Mouse (Mus musculus) midbrain, embryonic 13.5 days (tissue): Measurements from ENCODE around the gene Tmod3. TPM values are rescaled to one million over a fixed set of nuclear protein-coding genes. Genes with fewer than 3 reads are reported as not detected.

Experiments
- ATAC-seq: fragments of 200-750 bp; cut with Nextera tagmentation; 2 replicates; pipeline ENCODE4 v1.8.0; 2017; ENCODE audit warnings: mild to moderate bottlenecking, moderate TSS enrichment, moderate library complexity
- H3K27ac ChIP-seq: fragments of 300-500 bp; sonication (generic); 2 replicates; pipeline ENCODE4 v1.5.1; 2015; ENCODE audit warnings: inconsistent platforms, mild to moderate bottlenecking, moderate library complexity
- H3K27me3 ChIP-seq: fragments of 300-500 bp; sonication (generic); 2 replicates; pipeline ENCODE4 v1.6.1; 2015; ENCODE audit warnings: mild to moderate bottlenecking, inconsistent platforms
- H3K36me3 ChIP-seq: fragments of 300-500 bp; sonication (generic); 2 replicates; pipeline ENCODE4 v1.6.1; 2015; ENCODE audit warnings: mild to moderate bottlenecking, inconsistent platforms
- H3K4me1 ChIP-seq: fragments of 300-500 bp; sonication (generic); replicated peaks from 2 replicates; pipeline ENCODE4 v1.6.1; 2015; ENCODE audit warnings: inconsistent platforms
- H3K4me2 ChIP-seq: fragments of 300-500 bp; sonication (generic); replicated peaks from 2 replicates; pipeline ENCODE4 v1.6.1; 2015; ENCODE audit warnings: moderate library complexity, mild to moderate bottlenecking, inconsistent platforms
- H3K4me3 ChIP-seq: fragments of 300-500 bp; sonication (generic); replicated peaks from 2 replicates; pipeline ENCODE4 v1.5.1; 2015; ENCODE audit warnings: mild to moderate bottlenecking, inconsistent platforms
- H3K9ac ChIP-seq: fragments of 300-500 bp; sonication (generic); replicated peaks from 2 replicates; pipeline ENCODE4 v1.6.1; 2015; ENCODE audit warnings: mild to moderate bottlenecking, inconsistent platforms
- H3K9me3 ChIP-seq: fragments of 300-500 bp; sonication (generic); 2 replicates; pipeline ENCODE4 v1.6.1; 2016; ENCODE audit warnings: mild to moderate bottlenecking, inconsistent platforms
- WGBS: fragments of 180-500 bp; shearing (Covaris S2); methylation state at CpG from one replicate; pipeline ENCODE4 v1.1.7; 2015; 5-methylcytosine and 5-hydroxymethylcytosine counted together
- polyA plus RNA-seq: library from polyadenylated mRNA; unstranded; fragments of >200 nt; fragmentation: Nextera tagmentation; extraction: Ambion mirVana; gene quantifications from 2 replicates; pipeline ENCODE4 v1.2.1, GENCODE M21; 2015

Gene Tmod3
- polyA plus RNA-seq, result 74.2 and 77.6 TPM in 2 replicates

DNA sequence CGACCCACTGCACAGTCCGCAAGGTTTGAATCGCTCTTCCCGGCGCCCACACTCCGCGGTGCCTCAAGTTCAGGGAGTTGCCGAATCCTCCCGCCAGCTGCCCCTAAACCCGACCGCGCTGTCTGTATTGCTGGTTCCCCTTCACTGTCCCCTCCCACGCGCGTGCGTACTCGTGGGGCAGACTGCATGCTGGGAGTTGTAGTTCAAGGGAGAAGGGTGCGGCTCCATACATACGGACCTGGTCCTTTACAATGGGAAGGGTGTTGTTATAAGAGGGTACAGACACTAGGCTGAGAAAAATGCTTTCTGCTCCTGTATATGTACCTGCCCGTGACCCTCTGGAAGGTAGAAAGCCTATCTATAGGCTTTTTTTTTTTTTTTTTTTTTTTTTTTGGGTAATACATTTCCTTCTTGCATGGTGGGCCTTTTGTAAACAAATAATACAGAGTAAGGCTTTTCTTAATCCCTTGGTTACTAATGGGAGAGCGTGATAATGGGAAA, at the start of gene Tmod3:
TSS of gene Tmod3 (minus strand) at position 146 of the 501 bp plus-strand sequence.
- no peaks in the 10 kb centered on the region for H3K9me3 ChIP-seq
- peak within 1 kb of the TSS; percentile 93 for H3K4me3 ChIP-seq
- H3K27ac ChIP-seq, result peak within 1 kb of the TSS; percentile 76
- peak; percentile 98 for ATAC-seq
- H3K4me2 ChIP-seq, result peak within 1 kb of the TSS; percentile 88
- H3K9ac ChIP-seq, result peak within 1 kb of the TSS; percentile 88
- WGBS, result 3% methylated on average over 21 of the region's 21 CpGs
- H3K4me1 ChIP-seq, result peaks cover 18% of the 10 kb centered on the region
- H3K27me3 ChIP-seq, result no peaks in the 10 kb centered on the region
- no peaks in the 10 kb centered on the region for H3K36me3 ChIP-seq

DNA sequence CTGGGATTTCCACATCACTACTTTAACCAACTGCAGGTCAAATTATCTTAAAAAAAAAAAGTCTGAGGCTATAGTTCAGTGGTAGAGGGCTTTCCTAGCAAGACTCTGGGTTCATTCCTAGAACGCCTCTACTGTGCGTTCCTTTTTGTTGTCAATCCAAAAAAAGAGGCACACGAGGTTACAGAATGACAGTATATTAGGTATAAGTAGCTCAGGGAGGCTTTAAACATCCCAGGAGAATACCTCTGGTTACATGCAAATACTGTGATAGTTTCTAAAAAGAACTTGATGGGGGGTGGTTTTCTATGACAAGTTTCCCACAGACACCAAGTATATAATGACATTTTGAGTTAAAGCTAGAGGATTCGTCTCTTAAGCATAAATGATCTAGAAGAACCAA, 48.0 kb upstream of the Tmod3 start:
- Histone ChIP-seq H3K36me3 (peaks cover 20% of the 10 kb centered on the region), H3K4me3 (no peak overlapping the region), H3K27ac (no peak overlapping the region), H3K4me1 (peaks cover 14% of the 10 kb centered on the region), H3K4me2 (no peak overlapping the region), H3K9ac (no peak overlapping the region), H3K27me3 (no peaks in the 10 kb centered on the region), H3K9me3 (no peaks in the 10 kb centered on the region)
- 91% methylated on average over 4 of the region's 4 CpGs for WGBS
- no peak for ATAC-seq

DNA sequence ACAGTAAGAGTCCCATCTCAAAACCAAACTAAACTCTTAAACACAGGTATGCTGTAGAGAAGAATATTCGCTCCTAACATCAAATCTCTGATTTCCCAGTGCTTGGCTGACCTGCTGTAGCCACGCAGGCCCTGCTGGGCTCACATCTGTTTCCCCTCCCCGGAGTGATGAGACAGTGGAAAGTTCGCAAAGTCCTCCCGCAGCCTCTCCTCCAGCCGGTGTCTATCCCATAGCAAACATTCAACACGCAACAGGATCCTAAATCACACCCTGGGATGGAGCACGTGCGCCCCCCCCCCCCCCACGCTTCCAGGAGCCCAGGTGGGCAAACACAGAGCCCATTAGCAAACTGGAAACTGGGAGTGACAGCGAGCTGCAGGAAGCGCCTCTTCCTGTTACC, 42.1 kb upstream of the Tmod3 start:
- no peak for ATAC-seq
- peaks cover 27% of the 10 kb centered on the region for H3K36me3 ChIP-seq
- WGBS, result 66% methylated on average over 12 of the region's 12 CpGs

DNA sequence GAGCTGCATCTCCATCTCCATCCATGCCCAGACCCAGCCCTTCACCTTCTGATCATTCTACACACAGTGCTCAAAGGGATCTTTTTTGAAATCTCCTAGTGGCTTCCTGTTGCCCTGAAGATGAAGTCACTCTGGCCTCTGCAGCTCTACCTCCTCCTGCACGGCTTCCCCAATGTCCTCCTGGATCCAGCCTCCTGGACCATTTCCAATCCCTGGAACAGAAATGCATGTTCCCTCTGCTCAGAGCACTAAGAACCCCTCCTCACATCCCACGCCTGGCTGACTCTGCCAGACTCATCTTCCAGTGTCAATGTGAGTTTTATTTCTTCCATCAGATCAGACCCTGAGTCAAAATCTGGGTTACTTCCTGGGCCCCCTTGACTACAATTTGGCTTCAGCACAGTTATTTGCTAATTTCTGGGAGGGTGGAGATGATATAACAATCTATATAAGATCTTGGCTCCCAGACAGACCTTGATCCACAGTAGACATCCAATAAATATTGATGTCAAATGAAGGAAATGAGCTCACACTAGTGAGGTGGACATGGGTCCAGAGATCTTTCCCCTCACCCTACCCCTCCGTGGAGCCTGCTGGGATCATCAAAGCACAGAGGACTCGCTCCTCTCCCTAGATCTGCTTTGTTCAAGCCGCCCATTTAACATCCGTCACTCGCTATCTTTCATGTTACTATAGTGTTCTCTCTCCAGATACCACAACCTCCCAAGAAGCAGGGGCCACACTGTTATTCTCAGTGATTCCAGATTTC, 40.9 kb upstream of the Tmod3 start:
- no peaks in the 10 kb centered on the region for H3K9me3 ChIP-seq
- H3K4me2 ChIP-seq, result no peak overlapping the region
- H3K36me3 ChIP-seq, result peaks cover 31% of the 10 kb centered on the region
- no peak overlapping the region for H3K4me3 ChIP-seq
- H3K27me3 ChIP-seq, result no peaks in the 10 kb centered on the region
- ATAC-seq, result no peak
- no peak overlapping the region for H3K9ac ChIP-seq
- 76% methylated on average over 7 of the region's 7 CpGs for WGBS
- H3K4me1 ChIP-seq, result peaks cover 22% of the 10 kb centered on the region
- no peak overlapping the region for H3K27ac ChIP-seq

More for the DNA sequence above, 42.1 kb upstream of the Tmod3 start:
- Histone ChIP-seq H3K4me1 (peaks cover 22% of the 10 kb centered on the region), H3K9ac (no peak overlapping the region), H3K4me2 (no peak overlapping the region), H3K4me3 (no peak overlapping the region), H3K27ac (no peak overlapping the region), H3K9me3 (no peaks in the 10 kb centered on the region), H3K27me3 (no peaks in the 10 kb centered on the region)

DNA sequence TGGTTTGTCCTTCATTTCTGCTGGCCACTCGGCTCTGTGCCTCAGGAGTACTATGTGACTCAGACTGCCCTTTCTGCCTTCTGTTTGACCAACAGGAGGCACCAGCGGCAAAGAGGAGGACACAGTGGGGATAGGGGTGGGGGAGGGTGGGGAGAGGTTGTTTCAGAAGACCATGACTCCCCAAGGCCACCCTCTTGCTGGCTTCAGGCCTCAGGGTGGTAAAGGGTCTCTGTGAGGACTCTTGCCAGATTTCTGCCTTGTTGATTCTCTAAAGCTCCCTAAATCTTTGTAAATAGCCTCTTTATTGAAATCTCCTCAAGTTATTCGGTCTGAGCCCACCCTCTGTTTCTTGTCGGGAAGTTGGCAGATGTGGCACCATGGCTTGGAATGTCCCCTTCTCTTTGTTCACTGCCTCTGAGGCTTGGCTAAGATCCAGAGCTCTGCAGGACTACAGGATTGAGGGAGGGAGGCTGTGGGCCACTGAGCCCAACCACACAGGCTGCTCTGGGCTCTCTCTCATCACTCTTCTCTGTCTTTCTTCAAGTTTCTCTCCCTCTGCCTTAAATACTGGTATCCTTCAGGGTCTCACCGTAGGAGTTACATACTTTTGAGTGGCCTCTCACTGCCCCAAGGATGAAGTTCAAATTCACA, 39.9 kb upstream of the Tmod3 start:
- H3K4me1 ChIP-seq, result peaks cover 22% of the 10 kb centered on the region
- H3K4me2 ChIP-seq, result no peak overlapping the region
- H3K9me3 ChIP-seq, result no peaks in the 10 kb centered on the region
- peaks cover 30% of the 10 kb centered on the region for H3K36me3 ChIP-seq
- H3K9ac ChIP-seq, result no peak overlapping the region
- no peak overlapping the region for H3K4me3 ChIP-seq
- WGBS, result 40% methylated on average over 5 of the region's 5 CpGs
- ATAC-seq, result peak; percentile 93
- no peak overlapping the region for H3K27ac ChIP-seq
- no peaks in the 10 kb centered on the region for H3K27me3 ChIP-seq

DNA sequence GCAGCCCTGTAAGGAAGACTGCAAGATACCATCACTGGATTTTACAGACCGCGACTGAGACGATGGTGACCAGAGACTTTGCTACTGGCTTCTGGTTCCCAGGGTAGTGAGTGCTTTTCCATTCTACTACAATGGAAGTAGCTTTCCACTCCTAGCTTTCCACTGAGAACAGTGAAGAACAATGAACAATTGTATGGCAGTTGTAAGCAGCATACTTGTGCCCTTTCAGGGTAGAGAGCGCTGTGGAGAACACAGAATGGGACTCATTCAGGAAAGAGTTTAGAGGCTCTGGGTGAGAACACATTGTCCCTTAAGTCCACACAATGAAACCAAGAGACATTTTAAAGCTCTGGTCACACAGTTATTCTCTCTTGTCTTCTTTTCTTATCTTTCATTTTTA, 38.1 kb upstream of the Tmod3 start:
- Histone ChIP-seq H3K4me1 (peaks cover 30% of the 10 kb centered on the region), H3K4me2 (no peak overlapping the region), H3K36me3 (peaks cover 40% of the 10 kb centered on the region), H3K27ac (no peak overlapping the region), H3K4me3 (no peak overlapping the region), H3K9me3 (no peaks in the 10 kb centered on the region), H3K27me3 (no peaks in the 10 kb centered on the region), H3K9ac (no peak overlapping the region)
- 82% methylated on average over 4 of the region's 4 CpGs for WGBS
- ATAC-seq, result no peak

DNA sequence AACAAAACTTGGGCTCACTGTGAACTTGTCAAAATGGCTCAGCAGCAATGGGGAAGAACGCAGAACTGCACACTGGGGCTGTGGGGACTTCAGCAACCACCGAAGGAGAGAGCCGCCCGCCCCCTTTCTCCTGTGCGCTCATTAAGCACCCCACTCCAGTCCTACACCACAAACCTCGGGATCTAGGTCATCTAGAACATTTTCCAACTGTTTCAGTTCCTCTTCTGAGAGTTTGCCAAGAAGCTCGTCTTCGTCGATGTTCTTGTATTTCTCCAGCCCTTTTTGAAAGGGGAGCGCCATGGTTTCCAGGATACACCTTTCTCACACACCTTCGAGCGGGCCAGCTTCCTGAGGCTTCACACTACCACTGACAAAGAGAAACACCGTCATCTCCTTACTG, 37.6 kb upstream of the Tmod3 start:
- WGBS, result 92% methylated on average over 13 of the region's 13 CpGs
- no peaks in the 10 kb centered on the region for H3K9me3 ChIP-seq
- no peak overlapping the region for H3K4me3 ChIP-seq
- H3K27ac ChIP-seq, result no peak overlapping the region
- H3K4me1 ChIP-seq, result peaks cover 30% of the 10 kb centered on the region
- ATAC-seq, result no peak
- no peak overlapping the region for H3K9ac ChIP-seq
- H3K36me3 ChIP-seq, result peaks cover 46% of the 10 kb centered on the region
- H3K27me3 ChIP-seq, result no peaks in the 10 kb centered on the region
- H3K4me2 ChIP-seq, result no peak overlapping the region

DNA sequence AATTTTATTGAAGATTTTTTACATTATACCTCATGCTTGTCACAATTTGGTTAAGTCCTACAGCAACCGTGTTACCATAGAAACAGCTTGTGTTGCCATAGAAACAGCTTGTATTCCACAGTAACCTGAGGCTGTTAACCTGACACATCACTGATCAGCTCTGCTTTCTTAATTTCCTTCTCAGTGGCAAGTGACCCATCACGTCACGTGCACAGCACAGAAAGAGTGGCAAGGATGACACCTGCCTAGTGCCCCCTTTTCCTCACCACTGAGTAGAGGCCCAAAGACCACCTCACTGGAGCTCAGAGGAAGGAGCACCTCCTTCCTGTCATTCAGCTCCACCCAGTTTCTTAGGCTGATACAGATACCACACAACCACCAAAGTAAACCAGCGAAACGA, 34.0 kb upstream of the Tmod3 start:
- H3K4me2 ChIP-seq, result no peak overlapping the region
- H3K9me3 ChIP-seq, result 0 out of 2 replicates have a peak, but pooled peaks cover 5% of the 10 kb centered on the region
- no peaks in the 10 kb centered on the region for H3K27me3 ChIP-seq
- 0 out of 2 replicates have a peak, but pooled peaks have one; percentile 51 for ATAC-seq
- H3K36me3 ChIP-seq, result peaks cover 78% of the 10 kb centered on the region
- peaks cover 12% of the 10 kb centered on the region for H3K4me1 ChIP-seq
- 79% methylated on average over 5 of the region's 5 CpGs for WGBS
- H3K4me3 ChIP-seq, result no peak overlapping the region
- H3K27ac ChIP-seq, result peak overlapping the region; percentile 41; the same call in 1 of the 2 replicates
- H3K9ac ChIP-seq, result no peak overlapping the region

DNA sequence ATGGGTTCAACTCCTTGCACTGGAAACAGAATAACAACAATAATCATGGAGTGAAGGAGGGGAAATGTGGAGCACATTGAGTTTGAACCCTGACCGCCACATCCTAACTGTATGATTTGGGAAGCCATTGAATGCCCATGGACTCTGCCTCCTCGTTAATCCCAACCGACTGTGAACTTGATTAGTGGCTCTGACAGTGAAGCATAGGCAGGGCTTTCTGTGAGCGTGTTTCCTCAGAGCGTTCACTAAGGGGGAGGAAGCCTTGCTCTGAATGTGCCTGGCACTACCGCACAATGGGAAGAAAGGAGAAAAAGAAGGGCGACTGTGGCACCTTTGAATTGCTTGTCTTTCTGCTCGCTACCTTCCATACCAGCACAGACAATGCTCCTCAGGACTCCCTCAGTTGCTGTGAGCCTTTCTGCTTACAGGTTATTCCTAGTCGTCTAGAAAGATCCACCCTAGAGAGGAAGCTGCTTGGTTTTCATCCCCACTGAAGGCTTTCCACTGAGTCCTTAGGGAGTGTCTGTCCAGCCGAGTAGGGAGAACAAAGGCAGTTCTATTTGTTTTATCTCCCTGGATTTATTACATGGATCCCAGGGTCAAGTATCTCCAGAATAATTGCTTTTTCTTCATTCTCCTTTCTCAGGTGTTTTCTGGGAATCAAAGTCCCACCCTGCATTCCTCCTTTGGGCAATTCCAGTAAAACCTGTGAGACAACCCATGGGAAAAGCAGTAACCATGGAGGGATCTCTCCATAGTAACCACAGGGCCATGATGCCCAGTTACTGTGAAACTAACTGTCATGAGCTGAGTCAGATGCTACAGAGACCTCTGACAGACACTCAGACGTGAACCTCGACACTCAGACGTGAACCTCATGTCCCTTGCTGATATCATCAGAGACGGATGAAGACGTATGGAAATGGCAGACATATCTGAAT, 30.7 kb upstream of the Tmod3 start:
- Histone ChIP-seq H3K27ac (no peak overlapping the region), H3K4me1 (peaks cover 8% of the 10 kb centered on the region; the same call in 1 of the 2 replicates), H3K27me3 (no peaks in the 10 kb centered on the region), H3K4me2 (no peak overlapping the region), H3K9ac (no peak overlapping the region), H3K4me3 (no peak overlapping the region), H3K9me3 (0 out of 2 replicates have a peak, but pooled peaks cover 5% of the 10 kb centered on the region), H3K36me3 (peaks cover 98% of the 10 kb centered on the region)
- no peak for ATAC-seq
- WGBS, result 87% methylated on average over 15 of the region's 15 CpGs

DNA sequence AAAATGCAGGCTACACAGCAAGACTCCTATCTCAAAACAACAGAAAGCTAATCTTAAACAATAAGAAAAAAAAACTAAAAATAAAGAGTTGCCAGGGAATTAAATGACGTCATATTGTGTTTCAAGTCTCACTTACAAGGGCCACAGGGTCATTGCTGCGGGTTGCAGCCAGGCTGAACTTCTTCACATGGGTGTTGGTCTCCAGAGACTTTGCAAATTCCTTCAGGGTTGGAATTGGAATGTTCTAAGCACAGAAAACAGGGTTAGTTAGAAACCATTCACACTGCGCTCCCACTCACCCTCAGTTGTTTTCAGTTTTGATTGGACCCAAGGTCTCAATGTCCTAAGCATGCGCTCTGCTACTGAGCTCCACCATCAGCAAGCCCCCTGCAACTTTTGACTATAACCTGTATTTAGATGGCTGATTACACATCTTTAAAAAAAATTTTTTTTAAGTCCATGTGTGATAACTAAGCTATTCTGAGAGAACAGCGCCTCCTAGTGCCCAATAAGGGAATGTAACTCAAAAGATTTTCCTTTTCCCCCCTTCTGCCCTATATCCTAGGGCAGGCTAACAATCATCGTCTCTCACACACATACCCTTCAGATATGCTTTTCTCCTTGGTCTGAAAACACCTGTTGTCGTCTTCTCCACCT, 22.4 kb upstream of the Tmod3 start:
- no peak for ATAC-seq
- no peak overlapping the region for H3K4me3 ChIP-seq
- no peaks in the 10 kb centered on the region for H3K9me3 ChIP-seq
- H3K4me1 ChIP-seq, result no peaks in the 10 kb centered on the region
- H3K9ac ChIP-seq, result no peak overlapping the region
- no peak overlapping the region for H3K27ac ChIP-seq
- WGBS, result 57% methylated on average over 7 of the region's 7 CpGs
- H3K4me2 ChIP-seq, result no peak overlapping the region
- no peaks in the 10 kb centered on the region for H3K27me3 ChIP-seq
- H3K36me3 ChIP-seq, result peaks cover 86% of the 10 kb centered on the region

DNA sequence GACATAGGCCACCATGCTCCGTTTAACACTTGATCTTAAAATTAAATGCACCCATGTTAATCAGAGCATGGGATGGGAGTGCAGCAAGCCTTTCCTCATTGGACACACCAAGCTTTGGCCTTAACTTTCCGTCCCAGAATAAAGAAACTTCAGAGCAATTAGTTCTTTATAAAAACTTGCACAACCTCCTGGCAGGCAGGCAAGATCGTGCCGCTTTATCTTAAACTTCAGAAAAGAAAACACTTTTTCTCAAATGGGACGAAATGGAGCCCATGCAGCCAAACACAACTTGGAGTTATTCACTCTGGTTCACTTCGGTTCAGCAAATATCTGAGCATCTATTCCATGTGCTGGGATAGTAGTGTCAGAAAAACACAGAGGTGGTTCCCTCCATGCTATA, 19.9 kb upstream of the Tmod3 start:
- 90% methylated on average over 6 of the region's 6 CpGs for WGBS
- ATAC-seq, result no peak
- no peak overlapping the region for H3K4me3 ChIP-seq

More for the DNA sequence above, 19.9 kb upstream of the Tmod3 start:
- Histone ChIP-seq H3K27ac (no peak overlapping the region), H3K36me3 (peaks cover 86% of the 10 kb centered on the region), H3K9ac (no peak overlapping the region), H3K27me3 (no peaks in the 10 kb centered on the region), H3K4me1 (no peaks in the 10 kb centered on the region), H3K4me2 (no peak overlapping the region), H3K9me3 (no peaks in the 10 kb centered on the region)
